12 mouse cellular contexts compared by ENCODE assay signal in the genomic region with DNA sequence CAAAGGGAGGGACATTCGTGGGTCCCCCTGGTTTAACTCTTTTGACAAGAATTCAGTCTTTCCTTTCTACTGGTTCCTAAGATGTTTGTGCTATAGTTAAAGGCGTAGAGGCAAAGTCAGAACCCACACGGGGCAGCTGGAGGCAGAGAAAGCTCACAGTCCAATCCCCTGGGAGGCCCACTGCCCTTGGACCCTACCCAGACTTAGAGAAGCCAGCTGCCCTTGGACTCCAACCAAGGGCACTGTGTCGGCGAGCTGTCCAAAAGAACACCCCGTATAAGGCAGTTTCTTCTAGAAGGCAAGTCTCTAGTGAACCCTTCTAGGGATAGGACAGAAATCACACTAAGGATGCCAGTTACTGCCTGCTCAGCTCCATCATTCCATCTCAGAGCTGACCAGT. TPM values are rescaled to one million over a fixed set of nuclear protein-coding genes. Genes with fewer than 3 reads are reported as not detected.
DNase-seq lines count a peak whose midpoint lies in the region; TF ChIP-seq lines count a peak whose summit lies in the region.
"Had no signal": no experiment of that assay in that cellular context is flagged by ENCODE, and none has a peak within 500 bp of the region (broad histone marks: within the 10 kb centered on the region; RNA-seq: fewer than 3 reads in every experiment).

No protein-coding gene starts in this region.

- no peak for TF ChIP-seq CTCF in layer of hippocampus, adult 2 months (conservative IDR thresholded peaks at IDR 0.05)

- peak; percentile 97 for DNase-seq in heart, adult 11 months
- no peak for DNase-seq in heart, adult 8-10 months (ENCODE audit: low spot score)
- DNase-seq in adrenal gland, postnatal 14 days: peak; percentile 60
- DNase-seq in kidney, adult 9 months: peak; percentile 89
- DNase-seq in ovary, postnatal 10 days (ENCODE audit: low spot score): peak; percentile 29
- DNase-seq in layer of hippocampus, postnatal 25 days (ENCODE audit: extremely low spot score in 1 of 2, low spot score in 1 of 2): no peak
- no peak for DNase-seq in layer of hippocampus, adult 2 months (ENCODE audit: low spot score in 2 of 2)
- no peak for DNase-seq in retina, postnatal 1 day

- H3K27ac ChIP-seq in layer of hippocampus, adult 2 months: no peak overlapping the region
- H3K27ac ChIP-seq: forebrain, embryonic 10.5 days; left cerebral cortex, adult 2 months; macrophage; neural tube, embryonic 15.5 days had no signal

- no peak overlapping the region for H3K4me3 ChIP-seq in layer of hippocampus, adult 2 months
- H3K4me3 ChIP-seq: forebrain, embryonic 10.5 days; left cerebral cortex, adult 2 months; neural tube, embryonic 15.5 days had no signal

RNA-seq across cellular contexts. Expression of a gene that starts 7.0 kb away (rescaled TPM):
- total RNA-seq in heart, adult 8-10 months (2022): 100 to 1,000 TPM; 123 to 169 (median 129) TPM
- total RNA-seq in adrenal gland, postnatal 14 days (2021): 819 and 844 TPM in 2 replicates
- total RNA-seq in layer of hippocampus, postnatal 25 days (2021): 10 to 100 TPM; 31.2 to 33.6 TPM
- 10 to 100 TPM; 22.4 to 26.5 TPM for total RNA-seq in layer of hippocampus, adult 2 months (2021)

Comparison
In these comparisons a context has a peak if more than half of its experiments do, and no peak if none do; other contexts are left out.
1. DNase-seq: peak in heart, adult 11 months (single experiment), adrenal gland, postnatal 14 days (single experiment), kidney, adult 9 months (single experiment) and ovary, postnatal 10 days (single experiment); none in heart, adult 8-10 months (single experiment), layer of hippocampus, postnatal 25 days (0 of 2), layer of hippocampus, adult 2 months (0 of 2) and retina, postnatal 1 day (single experiment).